Mouse (Mus musculus): ENCODE data around the gene Nabp1. TPM values are rescaled to one million over a fixed set of nuclear protein-coding genes. Genes with fewer than 3 reads are reported as not detected.

Gene Nabp1
- 131 TPM for polyA plus RNA-seq (2017; shearing (Covaris generic))

DNA sequence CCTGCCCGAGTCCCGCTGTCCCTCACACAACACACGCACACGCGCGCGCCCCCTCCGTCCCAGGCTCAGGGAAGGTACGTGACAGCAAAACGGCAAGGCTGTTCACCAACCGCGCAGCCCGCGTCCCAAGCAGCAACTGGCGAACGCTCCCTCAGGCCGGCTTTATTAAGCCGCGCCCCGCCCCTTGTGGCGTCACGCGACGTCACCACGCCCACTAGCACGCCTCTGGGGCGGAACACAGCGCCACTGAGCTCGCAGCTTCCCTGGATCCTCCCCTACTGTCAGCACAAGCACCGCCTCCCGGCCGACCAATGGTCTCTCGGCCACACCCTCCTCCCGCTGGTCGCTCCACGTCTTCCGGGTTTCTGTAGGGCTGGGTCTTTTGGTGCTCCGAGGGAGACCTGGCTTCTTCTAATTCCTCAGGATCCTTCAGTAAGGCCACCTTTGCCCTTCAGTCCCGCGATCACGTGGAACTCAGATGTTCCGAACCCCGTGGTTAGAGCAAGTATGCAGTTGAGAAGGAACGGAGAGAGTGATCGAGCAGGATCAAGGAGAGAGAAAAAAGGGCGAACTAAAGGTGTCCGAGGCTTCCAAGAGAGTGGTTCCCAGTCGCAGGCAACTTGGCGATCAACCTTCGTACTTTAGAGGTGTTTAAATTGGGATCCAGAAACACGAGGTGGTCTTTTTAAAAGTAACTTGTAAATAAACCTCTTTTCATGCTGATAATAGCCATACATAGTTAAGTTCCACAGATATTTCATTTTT is at the start of gene Nabp1:
Gene Nabp1, minus strand, starts transcription at position 164 of the 765 bp plus-strand sequence.

Other genes starting within 250 kb of the Nabp1 start
- not detected for gene Cavin2, start 189.3 kb downstream of the Nabp1 start, polyA plus RNA-seq (2017; shearing (Covaris generic))